Mouse (Mus musculus): ENCODE results near the gene Fam213a.

Fam213a gene

DNA sequence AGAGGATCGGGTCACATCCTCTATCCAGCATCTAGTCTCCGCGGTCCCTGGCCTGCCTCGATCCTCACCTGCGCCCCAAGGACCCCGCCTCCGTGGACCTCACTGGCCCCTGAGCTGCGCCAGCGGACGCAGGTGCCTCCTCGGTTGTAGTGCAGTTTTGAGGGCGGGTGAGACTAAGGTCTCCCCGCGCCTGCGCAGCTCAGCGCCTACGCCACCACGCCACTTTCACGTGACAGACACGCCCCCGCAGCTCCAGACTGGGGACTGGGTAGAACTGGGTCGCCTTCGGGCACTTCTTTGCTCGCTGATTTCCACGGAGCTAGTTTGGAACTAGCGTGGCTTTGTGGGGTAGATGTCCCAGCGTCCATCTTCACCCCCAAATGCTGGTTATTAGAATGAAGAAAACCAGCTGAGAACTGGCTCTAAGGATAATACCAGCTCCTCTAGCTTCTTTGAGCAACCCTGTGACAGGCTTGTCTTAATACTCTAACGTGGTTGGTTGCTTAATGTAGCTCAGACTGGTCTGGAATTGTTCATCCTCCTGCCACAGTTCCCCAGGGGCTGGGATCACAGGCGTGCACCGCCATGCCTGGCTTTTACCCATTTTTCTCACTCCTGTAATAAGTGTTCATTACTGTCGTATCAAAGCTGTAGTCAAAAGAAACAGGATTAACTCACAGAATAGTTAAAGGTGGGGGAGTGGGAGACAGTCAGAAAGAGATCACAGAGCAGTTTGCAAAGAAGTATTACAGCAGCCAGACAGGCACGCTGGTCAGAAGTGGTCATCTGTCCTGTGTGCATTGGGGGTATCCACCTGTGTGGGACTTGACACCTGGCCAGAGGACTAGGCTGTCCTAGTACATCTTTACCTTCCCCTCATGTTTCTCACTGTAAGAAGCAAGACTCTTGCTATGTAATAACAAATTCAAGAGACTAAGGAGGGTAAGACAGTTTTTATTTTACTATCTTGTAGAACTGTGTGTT is at the start of gene Fam213a:
Gene Fam213a, minus strand, starts transcription at position 159 of the 984 bp plus-strand sequence.
- peak; percentile 94 for DNase-seq (ENCODE audit: low read depth, low spot score)

DNA sequence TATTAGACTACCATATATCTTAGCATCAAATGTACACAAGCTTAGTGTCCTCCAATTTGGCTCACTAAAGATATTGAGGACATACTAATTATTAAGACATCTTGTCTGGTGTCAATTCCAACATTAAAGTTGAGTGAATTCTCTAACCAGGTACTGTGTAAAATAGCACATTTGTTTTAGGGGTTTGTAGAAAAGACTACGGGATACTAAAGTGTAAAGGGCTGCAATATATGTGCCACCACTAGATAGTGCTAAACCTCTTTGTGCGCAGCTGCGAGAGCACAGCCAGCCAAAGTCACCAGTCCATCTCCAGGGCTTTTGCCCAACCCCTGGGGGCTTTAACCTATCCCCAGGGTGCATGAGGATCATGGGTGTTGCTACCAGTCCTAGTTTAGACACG is 39.6 kb upstream of the Fam213a start:
- peak; percentile 9 for DNase-seq (ENCODE audit: low read depth, low spot score)

DNA sequence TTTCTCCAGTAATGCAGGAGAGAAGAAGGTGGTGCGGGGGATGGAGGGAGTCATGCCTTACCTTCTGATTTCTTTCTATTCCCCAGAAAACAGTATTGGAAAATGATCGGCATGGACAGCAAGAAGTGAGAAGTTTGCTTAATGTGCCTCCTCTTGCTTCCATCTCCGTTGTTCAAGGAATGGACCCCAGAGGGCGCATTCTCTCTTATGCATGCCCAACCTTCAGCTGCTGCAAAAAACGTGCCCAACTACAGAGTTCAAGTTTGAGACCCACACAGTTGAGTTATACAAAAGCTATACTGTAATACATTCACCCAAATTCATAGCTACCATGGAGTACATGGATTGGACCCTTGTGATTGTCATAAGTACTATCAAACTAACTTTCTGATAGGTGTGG is 38.9 kb upstream of the Fam213a start:
- DNase-seq (ENCODE audit: low read depth, low spot score): peak; percentile 39

DNA sequence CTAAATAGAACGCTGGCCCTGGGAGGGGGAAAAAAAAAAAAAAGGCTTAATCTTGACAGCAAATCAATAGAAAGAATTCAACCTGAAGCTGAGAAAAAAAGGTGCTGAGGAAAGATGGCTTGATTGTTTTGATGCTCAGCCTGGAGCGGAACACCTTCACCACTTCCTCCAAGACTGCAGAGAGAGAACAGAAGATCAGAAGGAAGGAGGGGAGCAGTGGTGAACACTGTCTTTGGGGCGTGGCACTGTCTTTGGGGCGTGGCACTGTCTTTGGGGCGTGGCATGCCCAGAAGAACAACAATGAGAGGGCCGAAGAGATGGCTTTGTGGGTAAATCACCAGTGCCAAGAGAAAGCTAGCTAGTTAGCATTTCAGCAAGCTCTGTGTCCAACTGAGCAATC is 36.9 kb upstream of the Fam213a start:
- peak; percentile 31 for DNase-seq (ENCODE audit: low read depth, low spot score)

DNA sequence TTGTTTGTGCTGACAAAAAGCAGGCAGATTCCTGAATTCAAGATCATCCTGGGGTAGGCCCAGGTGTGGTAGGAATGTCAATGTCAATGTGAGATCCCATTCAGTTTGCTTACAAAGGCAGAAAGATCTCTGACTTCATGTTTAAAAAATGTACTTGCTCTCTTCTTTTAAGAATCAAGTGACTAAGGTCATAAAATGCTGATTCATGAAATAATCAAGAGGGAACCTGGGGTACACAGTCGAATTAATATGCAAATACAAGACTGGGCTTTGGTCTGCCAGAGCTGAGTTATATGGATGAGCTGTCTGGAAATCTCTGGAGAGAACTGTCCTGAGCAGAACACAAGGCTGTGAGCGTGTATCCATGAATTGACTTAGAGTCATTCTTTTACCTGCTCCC is 33.8 kb upstream of the Fam213a start:
- peak; percentile 46 for DNase-seq (ENCODE audit: low read depth, low spot score)

DNA sequence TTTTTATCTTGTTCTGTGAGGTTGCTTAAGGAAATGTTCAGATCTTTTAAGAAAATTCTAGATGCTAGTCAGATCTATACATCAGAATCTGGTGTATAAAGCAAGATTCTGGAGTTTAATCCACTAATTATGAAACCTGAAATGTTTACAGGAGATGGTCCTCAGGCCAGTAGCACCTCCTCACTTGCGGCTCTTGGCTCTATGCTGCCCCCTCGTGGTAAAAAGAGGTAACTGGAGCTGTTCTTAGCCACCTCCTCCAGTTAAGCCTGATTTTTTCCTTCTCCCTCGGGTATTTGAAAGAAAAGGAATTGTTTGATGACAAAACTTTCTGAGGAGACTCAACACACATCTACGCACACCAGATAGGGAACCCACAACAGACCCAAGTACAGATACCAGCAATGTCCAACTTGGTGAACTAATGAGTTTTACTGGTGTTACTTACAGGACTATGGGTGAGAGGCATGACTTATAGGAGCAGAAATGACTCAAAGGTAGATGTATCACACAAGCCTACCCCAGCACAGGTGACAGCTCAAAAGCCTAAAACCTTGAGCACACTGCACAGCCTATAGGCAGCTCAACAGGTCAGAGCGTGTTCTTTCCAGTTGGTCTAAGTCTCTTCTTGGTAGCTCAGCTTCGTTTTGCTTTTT is 21.7 kb upstream of the Fam213a start:
- DNase-seq (ENCODE audit: low read depth, low spot score): peak; percentile 75

DNA sequence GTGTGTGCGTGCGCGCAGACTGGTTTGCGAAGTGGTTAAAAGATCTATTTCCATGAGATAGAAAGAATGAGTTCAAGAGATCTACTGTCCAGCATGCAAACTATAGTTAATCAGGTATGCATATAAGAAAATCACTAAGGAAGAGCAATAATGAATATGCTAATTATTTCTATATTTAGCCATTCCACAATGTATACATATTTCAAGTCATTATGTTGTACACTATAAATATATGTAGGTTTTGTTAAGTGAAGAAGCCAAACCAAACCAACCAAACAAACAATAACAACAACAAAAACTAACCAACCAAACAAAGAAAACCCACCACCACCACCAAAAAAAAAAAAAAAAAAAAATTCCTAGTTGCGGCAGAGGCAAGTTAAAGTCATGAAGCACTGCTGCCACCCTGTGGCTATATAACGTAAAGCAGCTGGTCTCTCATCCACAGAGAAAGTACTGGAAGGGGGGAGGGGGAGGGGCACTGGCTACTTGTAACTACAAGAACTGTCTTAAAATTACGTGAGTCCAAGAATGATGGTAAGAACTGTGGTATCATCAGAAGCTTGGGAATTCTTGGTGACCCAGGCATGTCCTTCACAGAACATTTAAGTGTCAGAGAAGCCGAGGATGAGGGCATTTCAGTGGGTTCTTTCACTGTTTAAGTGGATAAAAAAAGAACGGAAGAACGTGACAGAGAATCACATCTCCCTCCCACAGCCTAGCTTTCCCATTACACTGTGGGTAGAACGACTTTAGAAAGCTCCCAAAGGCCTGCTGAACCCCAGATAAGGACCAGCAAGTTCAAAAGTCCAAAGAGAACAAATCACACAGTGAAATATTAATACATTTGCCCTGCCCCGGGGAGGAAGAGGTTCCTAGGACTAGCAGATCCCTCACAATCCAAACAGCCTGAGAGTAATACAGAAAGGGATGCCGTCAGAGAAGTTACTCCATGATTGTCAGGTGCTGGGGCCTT is 19.8 kb upstream of the Fam213a start:
- DNase-seq (ENCODE audit: low read depth, low spot score): peak; percentile 92

DNA sequence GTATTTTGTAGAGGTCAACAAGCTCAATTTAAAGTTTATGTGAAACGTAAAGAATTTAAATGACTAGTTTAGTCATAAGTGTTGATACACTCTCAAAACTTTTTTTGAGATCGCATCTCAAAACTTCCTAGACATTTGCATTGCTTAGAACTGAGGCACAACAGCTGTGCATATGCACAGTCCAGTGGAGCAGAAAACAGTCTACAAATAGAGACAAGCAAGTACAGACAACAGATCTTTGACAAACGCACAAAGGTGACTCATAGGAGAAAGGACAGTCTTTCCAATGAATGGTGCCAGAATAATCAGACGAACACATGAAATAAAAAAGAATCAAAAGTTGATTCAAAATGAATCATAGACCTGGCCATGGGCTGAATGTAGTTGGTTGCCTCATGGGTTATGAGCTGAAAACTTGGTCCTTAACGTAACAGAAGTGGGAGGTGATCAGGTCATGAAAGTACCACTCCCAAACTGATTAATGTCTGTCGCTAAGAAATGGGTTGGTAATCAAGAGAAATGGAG is 17.5 kb upstream of the Fam213a start:
- DNase-seq (ENCODE audit: low read depth, low spot score): no peak

DNA sequence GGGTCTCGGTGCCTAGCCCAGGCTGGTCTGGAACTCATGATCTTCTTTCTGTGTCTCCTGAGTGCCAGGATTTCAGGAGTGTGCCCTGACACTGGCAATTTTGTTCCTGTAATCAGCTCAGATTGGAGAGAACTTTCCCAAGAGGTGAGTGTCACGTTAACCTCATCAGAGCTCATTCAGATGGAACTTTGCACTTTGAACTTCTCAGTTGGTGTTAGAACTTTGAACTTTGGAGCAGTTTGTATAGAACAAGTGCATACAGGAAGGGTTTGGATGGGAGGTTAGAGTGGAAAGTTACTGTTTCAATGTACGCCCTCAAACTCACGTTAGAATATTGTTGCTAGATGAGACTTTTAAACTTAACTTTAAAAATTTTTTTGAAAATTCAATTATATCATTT is 15.7 kb upstream of the Fam213a start:
- DNase-seq (ENCODE audit: low read depth, low spot score): no peak

DNA sequence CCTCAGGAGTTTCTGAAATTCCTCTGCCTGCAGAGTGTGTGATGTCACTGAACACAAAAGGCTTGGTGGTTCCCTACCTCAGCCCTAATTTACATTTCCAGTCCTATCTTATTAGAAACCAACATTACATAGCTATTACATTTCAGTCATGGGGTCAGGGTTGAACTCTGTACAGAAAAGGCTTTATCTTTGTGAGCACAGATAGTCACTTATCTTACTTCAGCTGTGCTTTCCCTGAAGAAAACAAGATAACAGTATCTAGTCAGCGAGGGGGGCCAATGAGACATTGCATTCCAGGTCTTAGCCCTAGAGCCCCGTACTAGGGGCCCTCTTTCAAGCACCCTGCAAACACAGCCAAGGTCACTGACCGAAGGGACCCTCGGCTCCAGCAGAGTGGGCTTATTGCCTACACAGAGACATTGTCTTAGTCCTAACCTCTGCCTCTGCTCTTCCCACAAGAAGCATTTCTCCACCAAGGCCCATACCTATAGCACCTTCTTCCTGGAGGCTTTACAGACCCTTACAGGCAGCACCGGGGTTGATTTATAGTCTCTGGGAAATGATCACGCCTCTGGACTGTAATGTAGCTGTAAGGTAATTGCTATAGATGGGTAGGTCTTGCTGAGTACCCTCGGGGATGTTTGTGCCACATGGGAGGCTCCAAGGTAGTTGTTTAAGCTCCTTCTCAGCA is 12.2 kb upstream of the Fam213a start:
- no peak for DNase-seq (ENCODE audit: low read depth, low spot score)

DNA sequence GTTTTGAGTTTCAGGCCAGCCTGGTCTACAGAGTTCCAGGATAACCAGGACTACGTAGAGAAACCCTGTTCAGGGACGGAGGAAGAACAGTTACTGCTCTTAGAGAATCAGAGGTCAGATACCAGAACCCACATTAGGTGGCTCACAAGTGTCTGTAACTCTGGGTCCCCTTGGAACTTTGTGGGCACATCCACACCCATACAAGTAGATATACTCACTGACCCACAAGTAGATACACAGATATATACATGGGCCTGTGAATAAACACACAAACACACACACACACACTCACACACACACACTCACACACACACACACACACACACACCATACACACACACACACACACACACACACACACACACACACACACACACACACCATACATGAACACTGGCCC is 11.5 kb upstream of the Fam213a start:
- DNase-seq (ENCODE audit: low read depth, low spot score): no peak

DNA sequence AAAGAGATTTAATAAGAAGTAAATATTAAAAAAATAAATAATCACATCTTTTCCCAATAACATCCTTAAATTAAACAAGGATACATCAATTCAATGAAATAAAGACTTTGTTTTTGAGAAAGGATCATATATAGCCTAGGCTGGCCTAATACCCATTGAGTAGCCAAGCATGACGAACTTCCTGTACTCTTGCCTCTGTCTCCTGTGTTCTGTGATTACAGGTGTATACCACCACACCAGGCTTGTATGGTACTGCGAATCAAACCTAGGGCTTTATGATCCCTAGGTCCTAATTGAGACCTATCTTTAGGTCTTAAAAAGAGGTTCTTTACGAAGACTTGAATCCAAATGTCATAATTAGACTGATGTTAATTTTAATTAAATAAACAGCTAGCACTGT is 7.7 kb upstream of the Fam213a start:
- DNase-seq (ENCODE audit: low read depth, low spot score): no peak

DNA sequence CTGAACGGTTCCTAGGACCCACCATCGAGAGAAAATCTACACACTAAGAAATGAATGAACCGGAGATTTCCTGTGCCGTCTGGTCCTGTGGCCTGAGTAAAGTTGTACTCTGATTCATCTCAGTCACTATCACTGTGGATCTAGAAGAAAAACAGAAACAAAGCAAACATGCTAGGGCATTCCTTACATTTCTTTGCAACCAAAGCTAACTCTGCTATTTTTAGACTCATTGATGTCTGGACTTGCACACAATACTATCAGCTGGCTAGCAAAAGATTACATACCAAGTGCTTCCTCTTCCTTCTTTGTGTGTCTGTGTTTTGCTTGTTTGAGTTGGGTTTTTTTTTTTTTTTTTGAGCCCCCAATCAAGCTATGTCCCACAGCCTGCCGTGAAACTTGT is 3.9 kb upstream of the Fam213a start:
- no peak for DNase-seq (ENCODE audit: low read depth, low spot score)

DNA sequence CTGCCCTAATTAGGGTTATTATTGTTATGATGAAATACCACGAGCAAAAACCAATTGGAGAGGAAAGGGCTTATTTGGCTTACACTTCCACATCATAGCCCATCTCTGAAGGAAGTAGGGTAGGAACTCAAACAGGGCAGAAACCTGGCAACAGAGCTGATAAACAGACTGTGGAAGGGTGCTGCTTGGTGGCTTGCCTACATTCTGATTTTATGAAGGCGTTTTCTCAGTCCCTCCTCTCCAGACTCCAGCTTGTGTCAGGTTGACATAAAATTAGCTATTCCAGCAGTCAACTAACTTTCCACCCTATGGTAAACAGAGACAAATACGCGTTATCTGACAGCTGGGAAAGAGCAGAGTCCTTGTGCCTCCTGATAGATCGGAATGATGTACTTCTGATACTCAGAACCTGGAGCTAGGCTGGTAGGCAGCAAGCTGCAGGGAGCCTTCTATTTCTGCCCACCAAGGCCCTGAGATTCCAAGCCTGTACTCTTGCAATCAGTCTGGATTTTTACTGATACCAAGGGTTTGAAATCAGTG is 1.2 kb upstream of the Fam213a start:
- no peak for DNase-seq (ENCODE audit: low read depth, low spot score)

DNA sequence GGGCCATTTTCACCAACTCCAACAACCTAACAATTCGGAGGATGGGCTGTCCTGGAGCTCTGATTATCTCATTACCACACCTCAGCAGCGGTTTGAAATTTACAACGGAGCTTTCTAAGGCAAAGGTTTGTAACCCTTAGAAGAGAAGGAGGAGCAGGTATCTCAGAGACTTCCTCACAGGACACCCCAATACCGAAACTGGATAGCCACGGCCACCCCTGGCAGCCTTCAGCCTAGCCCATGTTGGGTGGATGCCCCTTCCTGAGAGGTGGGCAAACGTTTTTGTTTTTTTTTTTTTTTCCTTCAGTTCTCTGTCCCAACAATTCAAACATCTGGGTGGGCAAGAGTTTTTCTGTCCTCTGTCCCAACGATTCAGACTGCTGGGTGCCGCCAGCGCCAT is 445 bp downstream of the Fam213a start:
- DNase-seq (ENCODE audit: low read depth, low spot score): no peak

DNA sequence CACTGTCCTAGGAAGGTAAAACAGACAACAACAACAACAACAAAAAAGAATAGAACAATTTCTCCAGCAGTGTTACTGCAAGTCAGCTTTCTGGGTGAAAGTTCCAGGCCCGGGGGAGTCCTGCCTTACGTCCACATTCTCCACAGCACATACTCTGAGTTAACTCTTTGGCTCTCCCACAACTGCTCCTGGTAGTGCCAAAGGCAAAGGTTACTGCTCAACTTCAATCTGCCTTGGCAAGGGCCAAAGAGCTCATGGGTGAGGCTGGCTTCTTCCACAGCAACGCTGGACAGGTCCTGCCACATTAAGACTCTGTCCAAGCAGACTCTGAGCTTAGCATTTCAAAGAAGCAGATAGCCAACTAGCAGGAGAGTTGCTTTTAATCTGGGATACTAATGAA is 1.7 kb downstream of the Fam213a start:
- no peak for DNase-seq (ENCODE audit: low read depth, low spot score)

DNA sequence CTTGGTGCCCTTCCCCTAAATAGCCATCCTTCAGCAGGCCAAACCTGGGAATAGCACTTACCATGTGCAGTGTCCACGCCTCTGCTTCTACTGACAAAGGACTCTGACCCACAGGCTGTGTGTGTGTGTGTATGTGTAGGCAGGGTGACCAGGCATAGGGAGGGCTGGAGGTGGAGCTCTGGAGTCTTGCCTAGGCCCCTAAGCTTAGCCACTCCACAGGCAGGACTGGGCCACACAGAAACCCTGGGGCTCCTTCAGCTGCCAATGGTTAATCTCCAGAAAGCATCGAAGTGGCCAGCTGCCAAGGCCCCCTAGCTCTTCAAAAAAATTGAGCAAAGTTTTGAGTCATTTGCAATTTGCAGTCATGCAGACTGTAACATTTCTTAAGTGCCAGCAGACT is 5.5 kb downstream of the Fam213a start:
- no peak for DNase-seq (ENCODE audit: low read depth, low spot score)

DNA sequence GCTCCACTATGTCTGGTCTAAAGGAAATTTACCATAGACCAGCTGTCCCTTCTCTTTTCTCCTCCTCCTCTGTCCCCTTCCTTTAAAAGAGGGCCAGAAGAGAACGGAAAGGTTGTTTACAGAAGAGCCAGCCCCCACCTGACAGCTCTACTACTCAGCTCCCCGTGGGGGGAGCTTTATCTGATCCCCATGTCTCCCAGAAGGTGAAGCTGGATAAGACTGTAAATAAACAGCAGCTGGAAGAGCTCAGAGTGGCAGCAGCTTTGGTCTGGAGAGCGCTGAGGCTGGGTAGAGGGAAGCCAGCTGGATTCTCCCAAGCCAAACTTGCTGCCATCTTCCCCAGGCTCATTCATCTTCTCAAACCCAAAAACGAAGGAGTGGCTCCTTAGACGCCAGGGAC is 5.9 kb downstream of the Fam213a start:
- DNase-seq (ENCODE audit: low read depth, low spot score): no peak

DNA sequence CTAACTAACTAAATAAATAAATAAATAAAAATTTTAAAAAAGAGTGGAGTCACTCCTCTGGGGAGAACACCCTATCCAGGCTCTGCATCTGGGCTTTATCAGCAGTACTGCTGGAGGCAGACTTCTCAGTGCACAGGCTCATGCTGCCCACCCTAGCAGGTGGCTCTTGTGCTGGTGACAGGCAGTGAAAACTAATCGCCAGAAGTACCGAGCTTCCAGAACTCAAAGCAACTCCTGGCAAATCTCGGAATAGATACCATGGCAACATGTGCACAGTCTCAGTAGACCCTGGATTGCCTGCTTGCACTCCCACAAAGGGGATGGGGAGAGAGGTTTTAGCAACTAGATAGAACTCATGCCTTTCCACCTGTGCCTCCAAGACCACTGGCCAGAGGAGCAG is 6.7 kb downstream of the Fam213a start:
- no peak for DNase-seq (ENCODE audit: low read depth, low spot score)

DNA sequence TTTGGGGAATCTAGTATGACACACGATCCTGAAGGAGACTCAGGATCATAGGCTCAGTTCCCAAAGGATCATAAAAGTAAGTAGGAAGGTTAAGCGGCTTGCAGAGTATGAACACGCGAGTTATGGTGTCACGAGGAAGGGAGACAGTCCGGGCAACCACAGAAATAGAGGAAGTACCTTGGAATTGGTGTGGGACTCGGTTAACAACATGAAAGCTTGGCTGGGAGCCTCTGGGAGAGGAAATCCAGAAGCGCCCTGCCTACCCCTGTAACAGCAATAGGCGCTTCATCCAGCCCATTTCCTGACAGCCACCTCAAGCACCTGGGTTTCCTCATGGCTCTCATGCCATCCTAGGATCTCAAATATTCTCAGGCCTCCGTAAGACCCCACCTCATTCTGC is 7.3 kb downstream of the Fam213a start:
- DNase-seq (ENCODE audit: low read depth, low spot score): no peak

DNA sequence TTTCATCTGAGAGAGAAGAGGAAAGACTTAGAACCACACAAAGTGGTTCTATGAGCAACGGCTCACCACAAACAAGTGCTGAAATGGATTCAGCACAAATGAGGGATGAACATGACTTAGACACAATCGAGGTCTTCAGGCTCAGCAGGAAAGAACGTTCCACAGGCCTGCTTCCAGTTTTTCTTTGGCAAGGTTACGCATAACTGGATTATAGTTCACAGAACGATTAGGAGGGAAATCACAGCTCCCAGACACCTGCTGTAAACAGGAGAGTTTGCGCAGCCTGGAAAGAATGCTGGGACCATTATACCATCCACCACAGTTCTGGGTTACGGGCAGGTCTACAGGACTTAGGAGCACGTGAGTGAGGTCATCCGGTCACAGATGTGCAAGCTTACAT is 7.9 kb downstream of the Fam213a start:
- DNase-seq (ENCODE audit: low read depth, low spot score): no peak

Data from ZHBTc4 (cell line).